Mouse (Mus musculus) lung, embryonic 15.5 days (tissue): ENCODE data around the gene Prkrip1. TPM values are rescaled to one million over a fixed set of nuclear protein-coding genes. Genes with fewer than 3 reads are reported as not detected.
"Not testable (repeated sequence)": the region's sequence is repeated elsewhere in the genome, so short reads cannot be mapped to it uniquely, and the experiment has no call there.

ENCODE experiments used
- ATAC-seq: fragments of 200-750 bp; cut with Nextera tagmentation; 2 replicates; pipeline ENCODE4 v1.8.0; 2017; ENCODE audit warnings: moderate number of reproducible peaks, borderline replicate concordance; ENCODE audit not compliant: low FRiP score, low TSS enrichment; ENCODE audit errors: extremely low read depth
- H3K27ac ChIP-seq: fragments of 300-500 bp; sonication (generic); 2 replicates; pipeline ENCODE4 v1.5.1; 2015; ENCODE audit warnings: moderate library complexity, mild to moderate bottlenecking, inconsistent platforms
- H3K27me3 ChIP-seq: fragments of 300-500 bp; sonication (generic); 2 replicates; pipeline ENCODE4 v1.6.1; 2015; ENCODE audit warnings: inconsistent platforms
- H3K36me3 ChIP-seq: fragments of 300-500 bp; sonication (generic); 2 replicates; pipeline ENCODE4 v1.6.1; 2015; ENCODE audit warnings: inconsistent platforms
- H3K4me1 ChIP-seq: fragments of 300-500 bp; sonication (generic); 2 replicates; pipeline ENCODE4 v1.6.1; 2015; ENCODE audit warnings: inconsistent platforms
- H3K4me2 ChIP-seq: fragments of 300-500 bp; sonication (generic); 2 replicates; pipeline ENCODE4 v1.6.1; 2015; ENCODE audit warnings: inconsistent platforms, mild to moderate bottlenecking, moderate library complexity
- H3K4me3 ChIP-seq: fragments of 300-500 bp; sonication (generic); 2 replicates; pipeline ENCODE4 v1.5.1; 2015; ENCODE audit warnings: mild to moderate bottlenecking, inconsistent platforms
- H3K9ac ChIP-seq: fragments of 300-500 bp; sonication (generic); 2 replicates; pipeline ENCODE4 v1.6.1; 2015; ENCODE audit warnings: inconsistent platforms
- H3K9me3 ChIP-seq: fragments of 300-500 bp; sonication (generic); 2 replicates; pipeline ENCODE4 v1.6.1; 2016; ENCODE audit warnings: inconsistent platforms
- WGBS: fragments of 180-500 bp; shearing (Covaris S2); methylation state at CpG from one replicate; pipeline ENCODE4 v1.1.7; 2015; 5-methylcytosine and 5-hydroxymethylcytosine counted together
- polyA plus RNA-seq: library from polyadenylated mRNA; unstranded; fragments of >200 nt; fragmentation: Nextera tagmentation; extraction: Ambion mirVana; gene quantifications from 2 replicates; pipeline ENCODE4 v1.2.1, GENCODE M21; 2015

Prkrip1 gene
- polyA plus RNA-seq, 1 experiment from 2014 or later, result 37.7 TPM

- 62% methylated on average over 5 of the region's 5 CpGs for WGBS
- H3K4me3 ChIP-seq, H3K4me2 ChIP-seq: not testable (repeated sequence)
Measured at GRCm38 (mm10) chr5:136149134-136149576, 49.6 kb downstream of the Prkrip1 start.

GRCm38 (mm10) chr5:136147704-136148103 is 51.1 kb downstream of the Prkrip1 start:
- H3K4me2 ChIP-seq, result no peak overlapping the region
- H3K9me3 ChIP-seq, result no peaks in the 10 kb centered on the region
- no peak overlapping the region for H3K4me3 ChIP-seq
- no peak overlapping the region for H3K27ac ChIP-seq
- no peaks in the 10 kb centered on the region for H3K27me3 ChIP-seq
- no peak overlapping the region for H3K9ac ChIP-seq
- 63% methylated on average over 8 of the region's 8 CpGs for WGBS
- H3K36me3 ChIP-seq, result no peaks in the 10 kb centered on the region
- no peaks in the 10 kb centered on the region for H3K4me1 ChIP-seq
- ATAC-seq, result no peak

More at GRCm38 (mm10) chr5:136149134-136149576, 49.6 kb downstream of the Prkrip1 start:
- not testable (repeated sequence) for H3K9me3 ChIP-seq, H3K36me3 ChIP-seq, H3K9ac ChIP-seq, H3K4me1 ChIP-seq, H3K27ac ChIP-seq, H3K27me3 ChIP-seq
- 0 out of 2 replicates have a peak, but pooled peaks have one; percentile 17 for ATAC-seq

- H3K4me2 ChIP-seq, result no peak overlapping the region
- no peaks in the 10 kb centered on the region for H3K9me3 ChIP-seq
- no peaks in the 10 kb centered on the region for H3K27me3 ChIP-seq
- H3K4me3 ChIP-seq, result no peak overlapping the region
- H3K9ac ChIP-seq, result no peak overlapping the region
- no peak for ATAC-seq
- peaks cover 6% of the 10 kb centered on the region; the same call in 1 of the 2 replicates for H3K36me3 ChIP-seq
- no peak overlapping the region for H3K27ac ChIP-seq
- no peaks in the 10 kb centered on the region for H3K4me1 ChIP-seq
- WGBS, result 79% methylated on average over 1 of the region's 1 CpGs
Measured at GRCm38 (mm10) chr5:136146936-136147335, 51.8 kb downstream of the Prkrip1 start.

- Histone ChIP-seq H3K4me3 (no peak overlapping the region), H3K36me3 (peaks cover 25% of the 10 kb centered on the region), H3K9ac (no peak overlapping the region), H3K9me3 (no peaks in the 10 kb centered on the region), H3K4me1 (no peaks in the 10 kb centered on the region), H3K4me2 (no peak overlapping the region), H3K27ac (no peak overlapping the region), H3K27me3 (no peaks in the 10 kb centered on the region)
- ATAC-seq, result no peak
- WGBS, result 48% methylated on average over 12 of the region's 12 CpGs
Measured at GRCm38 (mm10) chr5:136144606-136145430, 53.9 kb downstream of the Prkrip1 start.

- H3K9me3 ChIP-seq, result no peaks in the 10 kb centered on the region
- H3K27ac ChIP-seq, result no peak overlapping the region
- no peak overlapping the region for H3K4me2 ChIP-seq
- no peak overlapping the region for H3K9ac ChIP-seq
- no peak overlapping the region for H3K4me3 ChIP-seq
- no peak for ATAC-seq
- no peaks in the 10 kb centered on the region for H3K4me1 ChIP-seq
- 86% methylated on average over 6 of the region's 6 CpGs for WGBS
- H3K36me3 ChIP-seq, result peaks cover 34% of the 10 kb centered on the region
- no peaks in the 10 kb centered on the region for H3K27me3 ChIP-seq
Measured at GRCm38 (mm10) chr5:136143161-136143755, 55.5 kb downstream of the Prkrip1 start.

- Histone ChIP-seq H3K9me3 (no peaks in the 10 kb centered on the region), H3K4me2 (no peak overlapping the region), H3K9ac (no peak overlapping the region), H3K36me3 (peaks cover 34% of the 10 kb centered on the region), H3K4me3 (no peak overlapping the region), H3K27me3 (no peaks in the 10 kb centered on the region), H3K4me1 (no peaks in the 10 kb centered on the region), H3K27ac (no peak overlapping the region)
- no peak for ATAC-seq
- 79% methylated on average over 5 of the region's 5 CpGs for WGBS
Measured at GRCm38 (mm10) chr5:136142746-136143145, 56.0 kb downstream of the Prkrip1 start.

GRCm38 (mm10) chr5:136140057-136140482 is 58.7 kb downstream of the Prkrip1 start:
- H3K36me3 ChIP-seq, result peaks cover 34% of the 10 kb centered on the region
- no peaks in the 10 kb centered on the region for H3K27me3 ChIP-seq
- no peak overlapping the region for H3K27ac ChIP-seq
- ATAC-seq, result no peak
- no peaks in the 10 kb centered on the region for H3K9me3 ChIP-seq
- H3K4me1 ChIP-seq, result peaks cover 13% of the 10 kb centered on the region
- H3K9ac ChIP-seq, result no peak overlapping the region
- H3K4me3 ChIP-seq, result no peak overlapping the region
- 94% methylated on average over 10 of the region's 10 CpGs for WGBS
- no peak overlapping the region for H3K4me2 ChIP-seq

- WGBS, result 91% methylated on average over 13 of the region's 13 CpGs
- Histone ChIP-seq H3K27ac (no peak overlapping the region), H3K27me3 (no peaks in the 10 kb centered on the region), H3K4me1 (peaks cover 20% of the 10 kb centered on the region), H3K4me2 (no peak overlapping the region), H3K9ac (no peak overlapping the region), H3K4me3 (no peak overlapping the region), H3K9me3 (no peaks in the 10 kb centered on the region), H3K36me3 (peaks cover 34% of the 10 kb centered on the region)
- ATAC-seq, result no peak
Measured at GRCm38 (mm10) chr5:136139393-136139792, 59.4 kb downstream of the Prkrip1 start.

GRCm38 (mm10) chr5:136137658-136138274 is 61.0 kb downstream of the Prkrip1 start:
- Histone ChIP-seq H3K4me3 (peak overlapping the region; percentile 72; the same call in 1 of the 2 replicates), H3K36me3 (peaks cover 39% of the 10 kb centered on the region), H3K9ac (no peak overlapping the region), H3K27ac (no peak overlapping the region), H3K9me3 (no peaks in the 10 kb centered on the region), H3K27me3 (no peaks in the 10 kb centered on the region), H3K4me1 (peaks cover 20% of the 10 kb centered on the region), H3K4me2 (0 out of 2 replicates have a peak overlapping the region, but pooled peaks have one; percentile 73)
- ATAC-seq, result no peak
- 68% methylated on average over 13 of the region's 13 CpGs for WGBS

GRCm38 (mm10) chr5:136136292-136136990 is 62.3 kb downstream of the Prkrip1 start:
- no peak for ATAC-seq
- 5% methylated on average over 20 of the region's 20 CpGs for WGBS
- peaks cover 30% of the 10 kb centered on the region for H3K36me3 ChIP-seq

GRCm38 (mm10) chr5:136135571-136136291 is 63.0 kb downstream of the Prkrip1 start, which contains the start of the genes Lrwd1 and Alkbh4:
TSS of gene Lrwd1 (minus strand) at chr5:136136074.
TSS of gene Alkbh4 (plus strand) at chr5:136136146.
- Histone ChIP-seq H3K36me3 (peaks cover 25% of the 10 kb centered on the region), H3K9me3 (no peaks in the 10 kb centered on the region), H3K27ac (peak within 1 kb of the TSS; percentile 74), H3K4me3 (peak within 1 kb of the TSS; percentile 72), H3K27me3 (no peaks in the 10 kb centered on the region), H3K9ac (peak within 1 kb of the TSS; percentile 63), H3K4me1 (peaks cover 20% of the 10 kb centered on the region), H3K4me2 (peak within 1 kb of the TSS; percentile 73)
- peak; percentile 94 for ATAC-seq
- under 1% methylated on average over 60 of the region's 60 CpGs for WGBS

More at GRCm38 (mm10) chr5:136136292-136136990, 62.3 kb downstream of the Prkrip1 start:
- Histone ChIP-seq H3K4me3 (peak overlapping the region; percentile 72), H3K4me1 (peaks cover 20% of the 10 kb centered on the region), H3K27ac (peak overlapping the region; percentile 55), H3K9ac (peak overlapping the region; percentile 63), H3K9me3 (no peaks in the 10 kb centered on the region), H3K4me2 (peak overlapping the region; percentile 73), H3K27me3 (no peaks in the 10 kb centered on the region)
